Mouse (Mus musculus) lung, adult 10 weeks (tissue): ENCODE results near the gene Prdm12. TPM values are rescaled to one million over a fixed set of nuclear protein-coding genes. Genes with fewer than 3 reads are reported as not detected.

ENCODE experiments used
- polyA plus RNA-seq: library from polyadenylated mRNA; stranded (reverse); fragments of 350-450 nt; fragmentation: Illumina TruSeq; extraction: RNeasy Lipid Tissue Mini Kit (QIAGEN cat#74804); gene quantifications from one replicate; pipeline ENCODE4 v1.2.3, GENCODE M21; 2014; ENCODE audit warnings: low read depth, low replicate concordance; ENCODE audit not compliant: insufficient read depth

The Prdm12 gene
- not detected for polyA plus RNA-seq

DNA sequence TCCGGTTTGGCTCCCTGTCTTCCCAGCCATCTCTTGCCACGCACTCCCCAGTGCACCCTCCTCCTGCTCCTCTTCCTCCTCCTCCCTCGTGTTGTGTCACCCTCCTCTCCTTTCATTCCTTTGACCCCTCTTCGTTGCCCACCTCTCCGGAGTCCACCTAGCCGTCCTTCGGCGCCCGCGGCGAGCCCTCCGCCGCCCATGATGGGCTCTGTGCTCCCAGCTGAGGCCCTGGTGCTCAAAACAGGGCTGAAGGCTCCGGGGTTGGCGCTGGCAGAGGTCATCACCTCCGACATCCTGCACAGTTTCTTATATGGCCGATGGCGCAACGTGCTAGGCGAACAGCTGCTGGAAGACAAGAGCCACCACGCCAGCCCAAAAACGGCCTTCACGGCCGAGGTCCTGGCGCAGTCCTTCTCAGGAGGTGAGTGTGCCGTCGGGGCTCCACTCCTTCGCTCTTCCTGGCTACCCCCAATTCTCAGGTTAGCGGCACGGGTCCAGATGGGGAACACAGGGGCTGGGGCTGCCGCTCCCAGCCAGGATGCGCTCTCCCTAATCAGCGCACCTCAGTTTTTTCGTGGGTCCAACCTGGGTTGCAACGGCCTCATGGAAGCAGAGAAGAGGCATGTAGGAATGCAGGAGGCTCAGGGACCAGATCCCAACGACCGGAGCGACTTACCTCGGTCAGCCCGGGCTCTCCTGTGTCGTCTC lies at the start of gene Prdm12:
TSS of gene Prdm12 (plus strand) at position 137 of the 708 bp plus-strand sequence.

DNA sequence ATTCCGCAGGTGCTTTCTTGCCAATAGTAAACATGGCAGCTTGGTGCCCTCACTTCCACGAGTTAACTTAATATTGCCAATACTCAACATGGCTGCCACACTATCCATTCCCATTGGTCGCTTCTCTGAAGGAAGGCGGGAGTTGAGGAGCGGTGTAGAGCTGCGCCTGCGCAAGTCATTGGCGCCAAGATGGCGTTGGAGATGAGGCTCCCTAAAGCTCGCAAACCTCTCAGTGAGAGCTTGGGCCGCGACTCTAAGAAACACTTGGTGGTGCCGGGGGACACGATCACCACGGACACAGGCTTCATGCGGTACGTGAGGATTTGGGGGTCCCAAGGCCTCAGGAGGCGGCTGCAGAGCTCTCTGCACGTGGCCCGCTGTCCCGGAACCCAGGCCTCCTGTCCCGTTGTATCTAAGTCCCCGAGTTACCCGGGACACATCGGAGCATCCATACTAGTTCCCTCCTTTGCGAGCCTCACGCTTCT lies 30.8 kb downstream of the Prdm12 start, which contains the start of gene Exosc2:
TSS of gene Exosc2 (plus strand) at position 165 of the 485 bp plus-strand sequence.

DNA sequence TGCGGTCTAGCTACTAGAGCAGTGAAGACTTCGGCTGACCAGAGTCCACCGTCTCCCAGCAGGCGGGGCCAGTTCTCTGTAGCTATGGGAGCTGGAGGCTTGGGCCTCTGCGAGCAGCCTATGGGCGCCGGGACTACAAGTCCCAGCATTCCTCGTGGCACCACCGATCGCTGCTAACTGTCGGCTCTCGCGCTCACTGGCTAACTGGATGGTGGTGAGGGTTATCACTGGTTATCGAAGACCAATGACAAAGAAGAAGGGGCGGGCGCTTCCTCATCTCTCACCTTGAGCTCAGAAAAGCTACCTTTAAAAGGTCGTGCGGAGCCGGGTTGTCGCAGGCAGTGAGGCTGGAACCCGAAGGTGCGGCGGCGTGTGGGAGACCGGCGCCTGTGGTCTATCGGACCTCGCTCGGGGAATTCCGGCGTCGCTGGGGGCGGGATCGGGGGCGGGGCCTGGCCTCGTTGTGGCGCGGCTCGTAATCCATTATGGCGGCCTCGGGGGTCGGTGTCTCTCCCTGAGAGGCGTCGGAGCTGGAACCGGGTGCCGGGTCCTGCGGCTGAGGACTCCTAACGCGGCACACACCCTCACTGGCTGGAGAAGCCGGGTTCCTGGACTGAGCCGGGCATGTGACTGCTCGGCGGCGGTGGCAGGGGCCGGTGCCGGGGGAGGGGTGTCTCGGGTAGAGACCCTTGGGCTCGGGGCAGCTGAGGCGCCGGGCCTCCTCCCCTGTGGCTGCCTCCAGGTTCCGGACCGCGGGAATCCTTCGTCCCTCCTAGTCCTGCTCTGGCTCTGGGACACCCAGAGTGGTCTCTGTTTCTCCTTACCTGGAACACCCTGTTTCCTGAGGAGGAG lies 48.5 kb downstream of the Prdm12 start, which contains the start of gene Abl1:
TSS of gene Abl1 (plus strand) at position 303 of the 852 bp plus-strand sequence.

Other genes starting within 250 kb of the Prdm12 start
- gene Ass1, start 169.8 kb upstream of the Prdm12 start, polyA plus RNA-seq = 19.5 TPM
- gene Fubp3, start 67.4 kb upstream of the Prdm12 start, polyA plus RNA-seq = 14.6 TPM
- 17.8 TPM for gene Exosc2, start 30.7 kb downstream of the Prdm12 start, polyA plus RNA-seq
- 13.6 TPM for gene Abl1, start 48.3 kb downstream of the Prdm12 start, polyA plus RNA-seq
- gene Qrfp, start 170.5 kb downstream of the Prdm12 start, polyA plus RNA-seq = 0.10 TPM
- gene Fibcd1, start 206.0 kb downstream of the Prdm12 start, polyA plus RNA-seq = not detected
- gene Lamc3, start 247.3 kb downstream of the Prdm12 start, polyA plus RNA-seq = 2.5 TPM